22 mouse cellular contexts compared by ENCODE assay signal in the genomic region with DNA sequence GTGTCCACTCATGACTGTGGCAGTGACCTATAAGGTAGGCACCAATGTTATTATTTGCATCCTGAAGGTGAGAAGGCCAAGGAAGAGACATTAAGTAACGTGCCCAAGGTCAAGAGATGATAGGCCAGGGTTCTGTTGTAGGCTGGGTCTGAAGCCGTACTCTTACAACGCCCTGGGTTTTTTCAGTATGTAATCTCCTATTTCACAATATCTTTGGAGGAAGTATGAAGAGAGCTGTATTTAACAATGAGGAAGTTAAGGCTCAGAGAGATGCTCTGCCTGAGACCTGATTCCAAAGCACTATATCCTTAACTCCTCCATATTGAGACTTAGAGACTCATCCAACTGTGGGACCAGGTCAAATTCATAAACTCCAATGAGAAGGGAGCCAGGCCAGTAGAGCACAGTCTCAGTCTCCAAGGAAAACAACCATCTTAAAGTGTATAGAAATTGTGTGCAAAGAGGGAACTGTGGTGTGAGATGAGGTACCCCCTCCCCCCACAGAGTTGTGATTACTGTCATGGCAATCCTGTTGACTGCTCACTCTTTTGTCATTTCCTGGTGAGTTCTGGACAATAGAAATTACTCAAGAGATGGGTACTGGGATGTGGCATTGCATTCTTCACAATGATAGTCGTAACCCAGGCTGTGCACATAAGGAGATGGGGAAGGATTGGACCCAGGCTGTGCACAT. TPM values are rescaled to one million over a fixed set of nuclear protein-coding genes. Genes with fewer than 3 reads are reported as not detected.
DNase-seq lines count a peak whose midpoint lies in the region; ATAC-seq and TF ChIP-seq lines count a peak whose summit lies in the region.
"Had no signal": no experiment of that assay in that cellular context is flagged by ENCODE, and none has a peak within 500 bp of the region (broad histone marks: within the 10 kb centered on the region; RNA-seq: fewer than 3 reads in every experiment).

No protein-coding gene starts in this region.

- TF ChIP-seq RAD21 in MEL (IDR thresholded peaks at IDR 0.05; ENCODE audit: low read depth, low read length): no peak

- no peaks in the 10 kb centered on the region for H3K4me1 ChIP-seq in lung, postnatal 0 days (ENCODE audit: insufficient read depth, low read depth, low read length)
- H3K4me1 ChIP-seq in MEL (ENCODE audit: control insufficient read depth in 1 of 2, insufficient read depth in 2 of 2, low read length in 2 of 2): peaks cover 0 to 2% of the 10 kb centered on the region in 2 experiments; a peak in 1 of 4 replicates

- no peaks in the 10 kb centered on the region for H3K79me2 ChIP-seq in MEL (ENCODE audit: control insufficient read depth, insufficient read depth, low read length, poor library complexity)

- no peak for TF ChIP-seq EP300 in lung, postnatal 0 days (IDR thresholded peaks at IDR 0.05)
- TF ChIP-seq EP300 in MEL (IDR thresholded peaks at IDR 0.05; ENCODE audit: low read depth in 1 of 2, low read length in 2 of 2): peak in 1 of 2 experiments; percentile 11; a peak in 1 of 4 replicates

- H3K9me3 ChIP-seq in lung, postnatal 0 days (ENCODE audit: low read length): no peaks in the 10 kb centered on the region
- H3K9me3 ChIP-seq in MEL (replicated peaks; ENCODE audit: insufficient read depth, low read length): no peaks in the 10 kb centered on the region
- H3K9me3 ChIP-seq: embryonic facial prominence, embryonic 10.5 days; forebrain, embryonic 13.5 days; heart, embryonic 12.5 days; limb, embryonic 12.5 days; lung, embryonic 15.5 days; midbrain, embryonic 12.5 days had no signal

- no peaks in the 10 kb centered on the region for H3K36me3 ChIP-seq in lung, postnatal 0 days (ENCODE audit: insufficient read depth, low read length)
- H3K36me3 ChIP-seq in MEL (ENCODE audit: control insufficient read depth in 1 of 2, insufficient read depth in 2 of 2, low read length in 2 of 2): peaks cover 0 to 3% of the 10 kb centered on the region in 2 experiments; a peak in 2 of 4 replicates
- H3K36me3 ChIP-seq: embryonic facial prominence, embryonic 10.5 days; heart, embryonic 12.5 days; lung, embryonic 15.5 days; midbrain, embryonic 12.5 days had no signal

- no peak overlapping the region for H3K4me2 ChIP-seq in lung, postnatal 0 days (replicated peaks; ENCODE audit: low read depth, low read length)
- H3K4me2 ChIP-seq: forebrain, embryonic 13.5 days; heart, embryonic 12.5 days; limb, embryonic 12.5 days; lung, embryonic 15.5 days; midbrain, embryonic 12.5 days had no signal

- no peak for TF ChIP-seq CTCF in lung, postnatal 0 days (IDR thresholded peaks at IDR 0.05)
- TF ChIP-seq CTCF in MEL (IDR thresholded peaks at IDR 0.05 in 2 of 3, conservative IDR thresholded peaks at IDR 0.05 in 1 of 3; ENCODE audit: control insufficient read depth in 1 of 3, insufficient read depth in 1 of 3, low read depth in 2 of 3, low read length in 3 of 3, poor library complexity in 1 of 3, severe bottlenecking in 1 of 3): no peak

- H3K27me3 ChIP-seq in lung, postnatal 0 days (replicated peaks; ENCODE audit: insufficient read depth, low read length): no peaks in the 10 kb centered on the region
- no peaks in the 10 kb centered on the region; a peak in 2 of 4 replicates for H3K27me3 ChIP-seq in MEL (ENCODE audit: control insufficient read depth in 1 of 2, insufficient read depth in 2 of 2, low read length in 2 of 2)
- H3K27me3 ChIP-seq: forebrain, embryonic 13.5 days; heart, embryonic 12.5 days; limb, embryonic 12.5 days; lung, embryonic 15.5 days; midbrain, embryonic 12.5 days had no signal

- ATAC-seq in lung, postnatal 0 days: peak; percentile 59
- ATAC-seq in hematopoietic stem cell, adult 5-6 weeks (replicated peaks in 1 of 2; ENCODE audit: insufficient read depth in 1 of 2, low FRiP score in 2 of 2, low TSS enrichment in 1 of 2, low read depth in 1 of 2, poor library complexity in 2 of 2, severe bottlenecking in 2 of 2): peak; percentile 84 to 85
- ATAC-seq in monocyte, adult 5-6 weeks (replicated peaks; ENCODE audit: insufficient number of reproducible peaks, low FRiP score, low TSS enrichment, poor library complexity, severe bottlenecking): peak; percentile 88
- ATAC-seq: forebrain, embryonic 13.5 days; hindbrain, embryonic 16.5 days had no signal

- H3K9ac ChIP-seq in lung, postnatal 0 days (replicated peaks; ENCODE audit: low read depth): no peak overlapping the region
- no peak overlapping the region for H3K9ac ChIP-seq in MEL (ENCODE audit: control insufficient read depth, low read depth, low read length, poor library complexity, severe bottlenecking)
- H3K9ac ChIP-seq: forebrain, embryonic 13.5 days; heart, embryonic 12.5 days; limb, embryonic 12.5 days; lung, embryonic 15.5 days; midbrain, embryonic 12.5 days had no signal

- no peak overlapping the region for H3K4me3 ChIP-seq in lung, postnatal 0 days (ENCODE audit: low read depth, low read length)
- H3K4me3 ChIP-seq in MEL (ENCODE audit: control insufficient read depth in 1 of 2, insufficient read depth in 1 of 2, low read depth in 2 of 2, low read length in 2 of 2): no peak overlapping the region
- H3K4me3 ChIP-seq: embryonic facial prominence, embryonic 10.5 days; forebrain, embryonic 13.5 days; heart, embryonic 12.5 days; limb, embryonic 12.5 days; lung, embryonic 15.5 days; midbrain, embryonic 12.5 days had no signal

- no peak overlapping the region for H3K27ac ChIP-seq in lung, postnatal 0 days (ENCODE audit: low read length)
- no peak overlapping the region for H3K27ac ChIP-seq in MEL (ENCODE audit: control insufficient read depth, low read depth, low read length)
- H3K27ac ChIP-seq: embryonic facial prominence, embryonic 10.5 days; forebrain, embryonic 13.5 days; limb, embryonic 12.5 days; lung, embryonic 15.5 days; midbrain, embryonic 12.5 days had no signal

- no peak for TF ChIP-seq POLR2A in MEL (IDR thresholded peaks at IDR 0.05; ENCODE audit: control insufficient read depth in 1 of 2, insufficient read depth in 1 of 2, low read depth in 1 of 2, low read length in 2 of 2, poor library complexity in 1 of 2)

- WGBS in lung, postnatal 0 days: 70% methylated on average over 4 of the region's 4 CpGs

- peak; percentile 52 for DNase-seq in lung, postnatal 0 days (ENCODE audit: low spot score)
- no peak for DNase-seq in lung, adult 18-20 months
- DNase-seq in MEL (ENCODE audit: low read depth, low spot score): peak; percentile 56
- no peak for DNase-seq in cerebellum, postnatal 10 days
- DNase-seq in spleen, adult 18-20 months: no peak
- no peak for DNase-seq in testis, postnatal 10 days (ENCODE audit: low spot score)
- DNase-seq: adrenal gland, postnatal 10 days; cerebellum, postnatal 14 days; gastrocnemius, postnatal 36 days; kidney, adult 2 months; kidney, postnatal 14 days; layer of hippocampus, adult 9-11 months; retina, postnatal 1 day had no signal

TF ChIP-seq in MEL, 35 proteins besides CTCF, POLR2A, EP300 and RAD21:
- TF ChIP-seq TCF12 (IDR thresholded peaks at IDR 0.05; ENCODE audit: low read depth, low read length) (no peak), GATA1 (IDR thresholded peaks at IDR 0.05; ENCODE audit: low read depth, low read length) (0 out of 2 replicates have a peak, but pooled peaks have one; percentile 5), NRF1 (IDR thresholded peaks at IDR 0.05; ENCODE audit: insufficient read depth, low read depth, low read length, poor library complexity, severe bottlenecking) (no peak)

RNA-seq across cellular contexts. Expression of gene Abtb2, which starts 39.8 kb away (rescaled TPM):
- 3.6 and 4.5 TPM in 2 replicates for polyA plus RNA-seq in lung, postnatal 0 days (2015; fragmentation: Nextera tagmentation; extraction: Ambion mirVana)
- total RNA-seq in MEL (2012; rRNA removed): 0.10 and 0.12 TPM in 2 replicates
- under 1 TPM in 1 of 2 experiments, not detected in 1; 0.13 TPM for polyA plus RNA-seq in MEL (2012; ENCODE audit: insufficient read depth in 1 of 2, insufficient read length in 2 of 2, low read depth in 1 of 2, low replicate concordance in 2 of 2, missing spikeins in 1 of 2)
- 2.5 and 4.1 TPM in 2 replicates for total RNA-seq in hematopoietic stem cell, adult 5-6 weeks (2017)
- total RNA-seq in monocyte, adult 5-6 weeks (2017): 6.0 to 16.5 TPM (median 9.1 TPM) in 3 replicates

Comparison
In these comparisons a context has a peak if more than half of its experiments do, and no peak if none do; other contexts are left out.
1. DNase-seq: peak in lung, postnatal 0 days (single experiment) and MEL (single experiment); none in lung, adult 18-20 months (0 of 2), cerebellum, postnatal 10 days (0 of 2), spleen, adult 18-20 months (0 of 2) and testis, postnatal 10 days (single experiment).
2. Peak in every context shown above with its lines, with median percentiles within 50 percentile points of each other: ATAC-seq.